Mouse (Mus musculus): ENCODE results near the gene Btbd9.

- TF ChIP-seq ZNF384 (IDR thresholded peaks at IDR 0.05; ENCODE audit: low read depth, low read length) (no peak), HCFC1 (IDR thresholded peaks at IDR 0.05; ENCODE audit: borderline replicate concordance, insufficient read depth, low read length) (no peak), ZC3H11A (IDR thresholded peaks at IDR 0.05; ENCODE audit: borderline replicate concordance, low read depth, low read length) (no peak), CHD2 (IDR thresholded peaks at IDR 0.05; ENCODE audit: low read depth, low read length) (no peak), MAFK (IDR thresholded peaks at IDR 0.05; ENCODE audit: insufficient read depth, low read depth, low read length) (no peak)
These were observed 187.5 kb downstream of the Btbd9 start for GRCm38 (mm10) chr17:30388817-30389216.
